Mouse (Mus musculus) cortical plate, adult 2 months (tissue): ENCODE results near the gene Fam19a2. TPM values are rescaled to one million over a fixed set of nuclear protein-coding genes. Genes with fewer than 3 reads are reported as not detected.

Experiments
- H3K27ac ChIP-seq: fragments of 200-500 bp; 2 replicates; pipeline ENCODE4 v1.5.1; 2012; ENCODE audit warnings: low read length, control low read depth, inconsistent platforms; ENCODE audit not compliant: insufficient read depth
- H3K4me1 ChIP-seq: fragments of 200-500 bp; 2 replicates; pipeline ENCODE4 v1.6.1; 2011; ENCODE audit warnings: low read length; ENCODE audit not compliant: control insufficient read depth, insufficient read depth
- H3K4me3 ChIP-seq: fragments of 200-500 bp; 2 replicates; pipeline ENCODE4 v1.5.1; 2011; ENCODE audit warnings: mild to moderate bottlenecking, low read length, control low read depth; ENCODE audit not compliant: insufficient read depth
- CTCF ChIP-seq: fragments of 200-500 bp; IDR thresholded peaks from 2 replicates; pipeline ENCODE4 v1.5.1; 2011; ENCODE audit warnings: mild to moderate bottlenecking, control low read depth, low read length; ENCODE audit not compliant: insufficient read depth; ENCODE audit errors: extremely low read depth
- POLR2A ChIP-seq: fragments of 200-500 bp; IDR thresholded peaks from 2 replicates; pipeline ENCODE4 v1.6.1; 2011; ENCODE audit warnings: mild to moderate bottlenecking, low read length, control low read depth; ENCODE audit not compliant: insufficient read depth; ENCODE audit errors: extremely low read depth
- polyA plus RNA-seq: library from polyadenylated mRNA; depleted of rRNA; stranded (reverse); fragments of >200 nt; gene quantifications from 2 replicates; pipeline ENCODE4 v1.2.3, GENCODE M21; 2012

Gene Fam19a2
- polyA plus RNA-seq, 1 experiment = 30.0 TPM

DNA sequence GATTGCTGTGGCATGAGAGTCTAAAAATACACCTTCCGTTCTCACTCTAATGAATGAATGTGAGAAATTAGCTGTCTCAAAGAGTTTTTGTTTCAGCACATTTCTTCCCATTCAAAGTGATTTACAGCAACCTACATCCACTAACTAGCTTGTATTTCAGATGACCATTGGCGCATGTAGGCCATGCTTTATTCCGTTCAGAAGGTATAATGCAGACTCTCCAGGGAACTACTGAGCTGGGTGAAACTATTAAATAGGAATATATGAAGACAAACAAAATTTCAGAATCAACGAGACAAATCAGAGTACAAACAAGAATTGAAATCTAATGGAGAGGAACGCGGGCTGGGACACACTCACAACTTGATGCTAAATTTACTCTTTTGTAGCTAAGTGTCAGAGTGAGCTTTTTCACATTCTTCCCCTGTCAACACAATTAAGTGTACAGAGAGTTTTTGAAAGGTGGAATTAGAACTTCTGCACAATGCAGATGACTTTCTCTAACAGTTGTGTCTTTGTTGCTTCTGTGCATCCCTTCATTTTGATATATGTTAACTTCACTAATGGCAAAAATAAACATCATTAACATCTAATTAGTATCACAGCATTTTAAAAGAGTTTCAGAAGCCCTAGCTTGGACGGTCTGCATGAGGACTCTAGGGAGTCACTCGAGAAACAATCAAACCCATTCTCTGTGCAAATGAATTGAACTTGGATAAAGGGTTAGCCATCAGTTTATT lies 428.6 kb downstream of the Fam19a2 start:
- no peak overlapping the region for H3K27ac ChIP-seq
- H3K4me1 ChIP-seq = no peaks in the 10 kb centered on the region
- no peak overlapping the region for H3K4me3 ChIP-seq
- TF ChIP-seq CTCF (no peak), POLR2A (no peak)

- no peak for TF ChIP-seq POLR2A
- TF ChIP-seq CTCF = no peak
- H3K4me3 ChIP-seq = no peak overlapping the region
- no peak overlapping the region for H3K27ac ChIP-seq
- H3K4me1 ChIP-seq = no peaks in the 10 kb centered on the region
Observed at GRCm38 (mm10) chr10:123692926-123693224, 429.1 kb downstream of the Fam19a2 start.

GRCm38 (mm10) chr10:123702595-123702994 lies 438.8 kb downstream of the Fam19a2 start:
- TF ChIP-seq POLR2A (no peak), CTCF (no peak)
- no peaks in the 10 kb centered on the region for H3K4me1 ChIP-seq
- no peak overlapping the region for H3K4me3 ChIP-seq
- no peak overlapping the region for H3K27ac ChIP-seq

DNA sequence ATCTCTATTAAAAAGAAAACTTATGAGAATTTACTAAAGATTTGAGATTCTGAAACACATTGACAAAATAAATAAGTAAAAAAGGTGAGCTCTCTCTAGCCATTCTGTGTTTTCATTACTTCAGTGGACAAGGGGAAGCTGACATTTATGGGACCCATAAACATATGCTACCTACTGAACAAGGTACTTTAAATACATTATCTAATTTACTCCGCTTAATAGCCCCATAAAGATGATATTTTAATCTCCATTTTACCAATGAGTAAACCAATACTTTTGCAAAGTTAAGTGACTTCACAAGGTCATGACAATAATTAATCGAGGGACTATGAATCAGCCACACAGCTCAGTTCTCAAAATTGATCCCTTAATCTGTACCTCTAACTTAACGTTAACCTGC lies 443.2 kb downstream of the Fam19a2 start:
- TF ChIP-seq POLR2A = no peak
- no peak for TF ChIP-seq CTCF
- Histone ChIP-seq H3K4me1 (peaks cover 3% of the 10 kb centered on the region; the same call in 1 of the 2 replicates), H3K4me3 (no peak overlapping the region), H3K27ac (no peak overlapping the region)

GRCm38 (mm10) chr10:123710738-123711137 lies 446.9 kb downstream of the Fam19a2 start:
- Histone ChIP-seq H3K4me1 (peaks cover 3% of the 10 kb centered on the region; the same call in 1 of the 2 replicates), H3K4me3 (no peak overlapping the region), H3K27ac (peak overlapping the region; percentile 45; the same call in 1 of the 2 replicates)
- no peak for TF ChIP-seq POLR2A
- TF ChIP-seq CTCF = no peak

GRCm38 (mm10) chr10:123721952-123722460 lies 458.2 kb downstream of the Fam19a2 start:
- H3K4me3 ChIP-seq = no peak overlapping the region
- H3K4me1 ChIP-seq = no peaks in the 10 kb centered on the region
- TF ChIP-seq CTCF (no peak), POLR2A (no peak)

GRCm38 (mm10) chr10:123723641-123724040 lies 459.8 kb downstream of the Fam19a2 start:
- H3K4me1 ChIP-seq = no peaks in the 10 kb centered on the region
- H3K27ac ChIP-seq = no peak overlapping the region
- H3K4me3 ChIP-seq = no peak overlapping the region
- no peak for TF ChIP-seq CTCF
- TF ChIP-seq POLR2A = no peak

More at GRCm38 (mm10) chr10:123721952-123722460, 458.2 kb downstream of the Fam19a2 start:
- no peak overlapping the region for H3K27ac ChIP-seq

GRCm38 (mm10) chr10:123748317-123748716 lies 484.5 kb downstream of the Fam19a2 start:
- H3K27ac ChIP-seq = no peak overlapping the region
- no peak for TF ChIP-seq CTCF
- no peak for TF ChIP-seq POLR2A
- no peak overlapping the region for H3K4me3 ChIP-seq
- H3K4me1 ChIP-seq = no peaks in the 10 kb centered on the region; the same call in 1 of the 2 replicates

DNA sequence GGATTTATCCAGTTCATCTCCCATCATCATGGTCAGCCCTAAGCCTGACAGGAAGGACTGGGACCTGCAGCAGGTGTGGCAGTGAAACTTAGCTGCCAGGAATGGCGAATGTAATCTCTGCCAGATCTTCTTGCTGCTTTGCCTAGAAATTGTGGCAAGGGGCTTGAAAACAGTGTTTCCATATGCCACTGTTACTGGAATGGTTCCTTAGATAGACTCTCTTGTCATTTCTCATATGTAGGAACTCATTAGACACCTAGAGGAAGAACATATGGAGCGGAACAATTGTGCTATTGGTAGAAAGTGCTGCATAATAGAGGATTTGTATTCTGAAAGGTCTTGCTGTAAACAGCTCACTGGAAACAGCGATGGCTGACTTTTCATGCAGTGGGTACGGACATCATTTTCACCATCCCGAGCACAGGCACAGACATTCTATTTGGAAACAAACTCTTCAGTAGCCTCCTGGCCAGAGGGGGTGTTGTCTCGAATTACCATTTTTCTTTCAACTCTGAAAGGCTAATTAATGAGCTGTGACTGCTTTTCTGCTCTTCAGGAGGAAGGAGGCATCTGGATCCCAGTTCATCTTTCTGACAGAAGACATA lies 488.0 kb downstream of the Fam19a2 start:
- Histone ChIP-seq H3K4me1 (no peaks in the 10 kb centered on the region; the same call in 1 of the 2 replicates), H3K4me3 (no peak overlapping the region), H3K27ac (no peak overlapping the region)
- TF ChIP-seq CTCF (no peak), POLR2A (no peak)

GRCm38 (mm10) chr10:123752755-123753154 lies 489.0 kb downstream of the Fam19a2 start:
- no peak overlapping the region for H3K4me3 ChIP-seq
- TF ChIP-seq CTCF (no peak), POLR2A (no peak)
- H3K4me1 ChIP-seq = no peaks in the 10 kb centered on the region; the same call in 1 of the 2 replicates
- no peak overlapping the region for H3K27ac ChIP-seq
